Mouse (Mus musculus) MEL (cell line): Measurements from ENCODE around the gene Hagh. TPM values are rescaled to one million over a fixed set of nuclear protein-coding genes. Genes with fewer than 3 reads are reported as not detected.

Experiments
- DNase-seq: peaks from one replicate; pipeline ENCODE4 v3.0.0; 2011; ENCODE audit warnings: low read depth, low spot score
- H3K27ac ChIP-seq: 2 replicates; pipeline ENCODE4 v1.5.1; 2012; ENCODE audit warnings: low read depth, mild to moderate bottlenecking, control low read depth, low read length, moderate library complexity; ENCODE audit not compliant: control insufficient read depth
- H3K27me3 ChIP-seq, 2 experiments: fragments of 150-350 bp in 1 of 2; sonication (generic) in 1 of 2; 2 replicates each; pipeline ENCODE4 v1.6.1; 2012; ENCODE audit warnings: low read length in 2 of 2, mild to moderate bottlenecking in 2 of 2, improper control_type of control experiment in 1 of 2, moderate library complexity in 1 of 2; ENCODE audit not compliant: insufficient read depth in 2 of 2, control insufficient read depth in 1 of 2
- H3K36me3 ChIP-seq, 2 experiments: 2 replicates each; pipeline ENCODE4 v1.6.1; 2012 to 2014; ENCODE audit warnings: low read length in 2 of 2, improper control_type of control experiment in 1 of 2, inconsistent platforms in 1 of 2, mild to moderate bottlenecking in 1 of 2; ENCODE audit not compliant: insufficient read depth in 2 of 2, control insufficient read depth in 1 of 2
- H3K4me1 ChIP-seq, 2 experiments: fragments of 150-350 bp in 1 of 2; sonication (generic) in 1 of 2; 2 replicates each; pipeline ENCODE4 v1.6.1; 2012; ENCODE audit warnings: low read length in 2 of 2, improper control_type of control experiment in 1 of 2, mild to moderate bottlenecking in 1 of 2; ENCODE audit not compliant: insufficient read depth in 2 of 2, control insufficient read depth in 1 of 2
- H3K4me3 ChIP-seq, 2 experiments: fragments of 150-350 bp in 1 of 2; sonication (generic) in 1 of 2; 2 replicates each; pipeline ENCODE4 v1.5.1; 2012; ENCODE audit warnings: low read depth in 2 of 2, low read length in 2 of 2, mild to moderate bottlenecking in 2 of 2, moderate library complexity in 2 of 2, control low read depth in 1 of 2, improper control_type of control experiment in 1 of 2; ENCODE audit not compliant: control insufficient read depth in 1 of 2, insufficient read depth in 1 of 2
- H3K79me2 ChIP-seq: 2 replicates; pipeline ENCODE4 v1.6.1; 2012; ENCODE audit warnings: mild to moderate bottlenecking, low read length, moderate library complexity; ENCODE audit not compliant: control insufficient read depth, poor library complexity, insufficient read depth
- H3K9ac ChIP-seq: 2 replicates; pipeline ENCODE4 v1.6.1; 2012; ENCODE audit warnings: low read depth, mild to moderate bottlenecking, control low read depth, low read length, moderate library complexity; ENCODE audit not compliant: control insufficient read depth, poor library complexity, severe bottlenecking
- H3K9me3 ChIP-seq: fragments of 150-350 bp; sonication (generic); replicated peaks from 2 replicates; pipeline ENCODE4 v1.6.1; 2012; ENCODE audit warnings: mild to moderate bottlenecking, low read length, improper control_type of control experiment, moderate library complexity; ENCODE audit not compliant: insufficient read depth
- BHLHE40 ChIP-seq: IDR thresholded peaks from 2 replicates; pipeline ENCODE4 v1.6.1; 2012; ENCODE audit warnings: low read depth, mild to moderate bottlenecking, inconsistent platforms, low read length, improper control_type of control experiment, borderline replicate concordance
- CHD2 ChIP-seq: IDR thresholded peaks from 2 replicates; pipeline ENCODE4 v1.6.1; 2011; ENCODE audit warnings: low read length, improper control_type of control experiment
- E2F4 ChIP-seq: IDR thresholded peaks from 2 replicates; pipeline ENCODE4 v1.6.1; 2011; ENCODE audit warnings: low read depth, low read length, improper control_type of control experiment, borderline replicate concordance
- ELF1 ChIP-seq: IDR thresholded peaks from 2 replicates; pipeline ENCODE4 v1.6.1; 2014; ENCODE audit warnings: low read depth, mild to moderate bottlenecking, inconsistent platforms, low read length, improper control_type of control experiment, moderate library complexity
- EP300 ChIP-seq, 2 experiments: IDR thresholded peaks; 2 replicates each; pipeline ENCODE4 v1.6.1; 2011; ENCODE audit warnings: improper control_type of control experiment in 2 of 2, low read length in 2 of 2, low read depth in 1 of 2, mild to moderate bottlenecking in 1 of 2
- GATA1 ChIP-seq: IDR thresholded peaks from 2 replicates; pipeline ENCODE4 v1.6.1; 2011; ENCODE audit warnings: low read depth, low read length, improper control_type of control experiment
- HCFC1 ChIP-seq: IDR thresholded peaks from 2 replicates; pipeline ENCODE4 v1.6.1; 2012; ENCODE audit warnings: low read depth, mild to moderate bottlenecking, inconsistent platforms, low read length, improper control_type of control experiment, moderate library complexity
- JUND ChIP-seq: IDR thresholded peaks from 2 replicates; pipeline ENCODE4 v1.6.1; 2011; ENCODE audit warnings: low read depth, mild to moderate bottlenecking, improper control_type of control experiment, low read length
- KAT2A ChIP-seq: conservative IDR thresholded peaks from 2 replicates; pipeline ENCODE4 v1.6.1; 2012; ENCODE audit warnings: low read depth, low read length, improper control_type of control experiment, inconsistent platforms
- MAFK ChIP-seq: IDR thresholded peaks from 2 replicates; pipeline ENCODE4 v1.6.1; 2011; ENCODE audit warnings: low read depth, mild to moderate bottlenecking, low read length, improper control_type of control experiment, borderline replicate concordance
- MAX ChIP-seq: IDR thresholded peaks from 2 replicates; pipeline ENCODE4 v1.6.1; 2011; ENCODE audit warnings: low read length, improper control_type of control experiment
- MEF2A ChIP-seq: IDR thresholded peaks from 2 replicates; pipeline ENCODE4 v1.6.1; 2014; ENCODE audit warnings: low read depth, mild to moderate bottlenecking, inconsistent platforms, low read length, improper control_type of control experiment; ENCODE audit not compliant: poor library complexity, insufficient replicate concordance, severe bottlenecking; ENCODE audit errors: extremely low read depth
- NELFE ChIP-seq: IDR thresholded peaks from 2 replicates; pipeline ENCODE4 v1.6.1; 2011; ENCODE audit warnings: low read depth, low read length, improper control_type of control experiment
- POLR2A ChIP-seq, 2 experiments: IDR thresholded peaks; 2 replicates each; pipeline ENCODE4 v1.6.1; 2011 to 2012; ENCODE audit warnings: low read length in 2 of 2, mild to moderate bottlenecking in 2 of 2, control low read depth in 1 of 2, improper control_type of control experiment in 1 of 2, low read depth in 1 of 2, moderate library complexity in 1 of 2; ENCODE audit not compliant: control insufficient read depth in 1 of 2, insufficient read depth in 1 of 2, poor library complexity in 1 of 2
- POLR2AphosphoS5 ChIP-seq: IDR thresholded peaks from 2 replicates; pipeline ENCODE4 v1.6.1; 2012; ENCODE audit warnings: low read depth, borderline replicate concordance, mild to moderate bottlenecking, inconsistent platforms, low read length, moderate library complexity, mixed read lengths
- RAD21 ChIP-seq: IDR thresholded peaks from 2 replicates; pipeline ENCODE4 v1.6.1; 2011; ENCODE audit warnings: mild to moderate bottlenecking, low read depth, low read length, improper control_type of control experiment
- RCOR1 ChIP-seq: IDR thresholded peaks from 2 replicates; pipeline ENCODE4 v1.6.1; 2012; ENCODE audit warnings: low read depth, mild to moderate bottlenecking, inconsistent platforms, low read length, improper control_type of control experiment
- TBP ChIP-seq: IDR thresholded peaks from 2 replicates; pipeline ENCODE4 v1.8.0; 2011; ENCODE audit warnings: low read depth, low read length, improper control_type of control experiment
- TCF12 ChIP-seq: IDR thresholded peaks from 2 replicates; pipeline ENCODE4 v1.6.1; 2014; ENCODE audit warnings: low read depth, mild to moderate bottlenecking, inconsistent platforms, low read length, improper control_type of control experiment, moderate library complexity
- UBTF ChIP-seq: IDR thresholded peaks from 2 replicates; pipeline ENCODE4 v1.6.1; 2012; ENCODE audit warnings: low read depth, mild to moderate bottlenecking, inconsistent platforms, low read length, improper control_type of control experiment, moderate library complexity, borderline replicate concordance; ENCODE audit not compliant: insufficient read depth
- USF1 ChIP-seq: IDR thresholded peaks from 2 replicates; pipeline ENCODE4 v1.6.1; 2014; ENCODE audit warnings: low read depth, mild to moderate bottlenecking, inconsistent platforms, low read length, improper control_type of control experiment, moderate library complexity
- ZC3H11A ChIP-seq: IDR thresholded peaks from 2 replicates; pipeline ENCODE4 v1.6.1; 2012; ENCODE audit warnings: low read depth, mild to moderate bottlenecking, inconsistent platforms, low read length, improper control_type of control experiment
- polyA plus RNA-seq, 2 experiments: library from polyadenylated mRNA; stranded (reverse) in 1 of 2; unstranded in 1 of 2; fragments of >175 nt in 1 of 2; fragments of >200 nt in 1 of 2; gene quantifications; 2 replicates each; pipeline versions ENCODE4 v1.2.1 to v1.2.4; 2012; ENCODE audit warnings: low replicate concordance in 2 of 2, low read depth in 1 of 2; ENCODE audit not compliant: insufficient read length in 2 of 2, insufficient read depth in 1 of 2, missing spikeins in 1 of 2
- total RNA-seq: library from RNA; depleted of rRNA; stranded (reverse); fragments of 300-350 nt; gene quantifications from 2 replicates; pipeline ENCODE4 v1.2.3, GENCODE M21; 2012; rRNA removed

The Hagh gene
- total RNA-seq (32.3 and 49.6 TPM in 2 replicates), polyA plus RNA-seq (10 to 100 TPM in 1 of 2 experiments, not detected in 1; 37.5 TPM)

DNA sequence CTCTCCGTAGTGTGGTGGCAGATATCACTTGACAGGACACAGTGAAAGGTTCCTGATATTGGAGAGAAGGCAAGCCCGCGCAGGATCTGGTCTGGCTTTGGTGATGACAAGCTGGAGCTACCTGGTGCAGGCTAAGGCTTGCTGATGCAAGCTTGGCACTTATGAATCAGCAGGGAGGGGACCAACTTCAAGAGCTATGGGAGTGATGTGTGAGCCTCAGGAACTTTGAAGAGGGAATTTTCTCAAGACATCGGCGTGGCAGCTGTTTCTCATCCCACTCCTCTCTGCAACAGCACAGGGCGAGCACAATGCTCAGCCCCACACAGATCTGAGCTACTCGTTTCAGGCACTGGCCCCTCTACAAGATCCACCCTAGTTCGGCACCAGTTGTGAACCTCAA, at the start of gene Hagh:
Hagh (plus strand) TSS at position 302 of the 400 bp plus-strand sequence.
- H3K4me3 ChIP-seq = no peak within 1 kb of the TSS
- H3K79me2 ChIP-seq = no peaks in the 10 kb centered on the region
- no peaks in the 10 kb centered on the region for H3K4me1 ChIP-seq
- H3K27me3 ChIP-seq = peaks cover 6 to 28% of the 10 kb centered on the region in 2 experiments
- TF ChIP-seq ELF1 = no peak
- TF ChIP-seq TCF12 = no peak
- no peak for TF ChIP-seq POLR2A (IDR thresholded peaks at IDR 0.05; ENCODE audit: control insufficient read depth in 1 of 2, insufficient read depth in 1 of 2, low read depth in 1 of 2, low read length in 2 of 2, poor library complexity in 1 of 2)
- TF ChIP-seq RAD21 = no peak
- no peak for TF ChIP-seq E2F4
- TF ChIP-seq NELFE = no peak
- no peak for TF ChIP-seq BHLHE40
- no peak for TF ChIP-seq MAX
- no peak within 1 kb of the TSS for H3K27ac ChIP-seq
- H3K9ac ChIP-seq = no peak within 1 kb of the TSS
- no peak for DNase-seq
- H3K9me3 ChIP-seq = no peaks in the 10 kb centered on the region
- H3K36me3 ChIP-seq = no peaks in the 10 kb centered on the region

- Histone ChIP-seq H3K79me2 (no peaks in the 10 kb centered on the region), H3K27me3 (peaks cover 3 to 6% of the 10 kb centered on the region in 2 experiments; a peak in 3 of 4 replicates), H3K9ac (no peak overlapping the region), H3K9me3 (no peaks in the 10 kb centered on the region), H3K36me3 (peaks cover 0 to under 1% of the 10 kb centered on the region in 2 experiments; a peak in 2 of 4 replicates), H3K27ac (no peak overlapping the region), H3K4me3 (no peak overlapping the region), H3K4me1 (peaks cover 0 to 2% of the 10 kb centered on the region in 2 experiments; a peak in 2 of 4 replicates)
- TF ChIP-seq POLR2AphosphoS5 (no peak), USF1 (no peak), TCF12 (no peak), MAX (no peak), KAT2A (no peak), TBP (no peak), JUND (no peak), EP300 (IDR thresholded peaks at IDR 0.05; ENCODE audit: low read depth in 1 of 2, low read length in 2 of 2) (no peak), UBTF (no peak), GATA1 (no peak), HCFC1 (no peak), MAFK (no peak), MEF2A (no peak), CHD2 (no peak), ZC3H11A (no peak), RCOR1 (no peak)
- no peak for DNase-seq
These were observed 47.8 kb upstream of the Hagh start for GRCm38 (mm10) chr17:24792190-24792589.
